Mouse (Mus musculus): ENCODE measurements around the gene Atp8a1. TPM values are rescaled to one million over a fixed set of nuclear protein-coding genes. Genes with fewer than 3 reads are reported as not detected.
A peak's percentile ranks its signal among the peaks of the same experiment; 100 is the strongest.

Gene Atp8a1
- polyA plus RNA-seq, 1 experiment from 2014 or later = 68.9 TPM

DNA sequence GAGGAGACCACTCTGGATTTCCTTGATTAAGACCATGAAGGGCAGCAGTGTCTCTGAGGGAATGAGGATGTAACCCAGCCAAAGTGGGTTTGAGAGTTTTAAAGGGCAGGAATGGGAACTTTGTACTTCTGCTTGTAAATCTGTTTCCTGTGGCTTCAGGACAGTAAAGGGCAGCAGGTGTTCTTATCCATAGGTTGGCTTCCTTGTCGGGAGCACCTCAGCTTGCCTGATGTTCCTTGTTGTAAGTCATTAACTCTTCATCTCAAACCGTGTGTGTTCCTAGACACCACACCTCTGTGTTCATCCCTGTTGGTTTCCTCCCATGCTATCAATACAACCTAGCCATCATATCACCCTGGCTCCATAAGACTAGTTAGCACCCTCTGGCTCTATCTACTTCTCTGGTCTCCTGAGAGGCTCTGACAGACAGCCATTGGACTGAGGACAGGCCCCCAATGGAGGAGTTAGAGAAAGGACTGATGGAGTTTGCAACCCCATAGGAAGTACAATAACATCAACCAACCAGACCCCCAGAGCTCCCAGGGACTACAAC is 17.4 kb upstream of the Atp8a1 start:
- Histone ChIP-seq H3K4me1 (ENCODE audit: insufficient read depth, low read depth, low read length) (no peaks in the 10 kb centered on the region), H3K4me3 (ENCODE audit: low read depth, low read length) (no peak overlapping the region), H3K9me3 (ENCODE audit: low read length) (no peaks in the 10 kb centered on the region; the same call in 1 of the 2 replicates), H3K4me2 (replicated peaks; ENCODE audit: low read depth, low read length) (no peak overlapping the region), H3K9ac (replicated peaks; ENCODE audit: low read depth) (no peak overlapping the region), H3K27me3 (replicated peaks; ENCODE audit: insufficient read depth, low read length) (no peaks in the 10 kb centered on the region), H3K36me3 (ENCODE audit: insufficient read depth, low read length) (no peaks in the 10 kb centered on the region), H3K27ac (ENCODE audit: low read length) (no peak overlapping the region)
- TF ChIP-seq CTCF (IDR thresholded peaks at IDR 0.05) (no peak), EP300 (IDR thresholded peaks at IDR 0.05) (no peak)
- DNase-seq (ENCODE audit: low spot score) (no peak), ATAC-seq (no peak)
- WGBS = 84% methylated on average over 2 of the region's 2 CpGs

DNA sequence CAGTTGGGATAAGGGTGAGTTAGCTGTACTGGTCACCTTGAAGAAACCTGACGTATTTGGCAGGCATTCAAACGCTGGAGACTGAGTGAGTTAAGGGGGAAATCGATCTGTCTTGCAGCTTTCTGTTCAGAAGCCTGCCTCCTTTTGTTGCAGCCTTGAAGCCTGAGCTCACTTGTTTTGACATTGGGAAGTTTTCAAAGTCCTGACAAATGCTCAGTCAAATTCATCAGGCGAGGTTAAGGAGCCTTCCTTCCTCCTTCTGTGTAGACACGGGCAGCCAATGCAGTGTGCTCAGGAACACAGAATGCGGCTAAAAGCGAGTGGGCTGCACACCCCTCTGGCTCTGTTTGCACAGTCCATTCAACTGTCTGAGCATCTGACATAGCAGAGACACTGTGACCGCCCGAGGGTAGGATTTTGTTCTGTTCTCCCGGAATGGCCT is 16.7 kb upstream of the Atp8a1 start:
- TF ChIP-seq CTCF (IDR thresholded peaks at IDR 0.05) = no peak
- TF ChIP-seq EP300 (IDR thresholded peaks at IDR 0.05) = no peak
- Histone ChIP-seq H3K36me3 (ENCODE audit: insufficient read depth, low read length) (no peaks in the 10 kb centered on the region), H3K9me3 (ENCODE audit: low read length) (no peaks in the 10 kb centered on the region), H3K4me2 (replicated peaks; ENCODE audit: low read depth, low read length) (peak overlapping the region; percentile 20; the same call in 1 of the 2 replicates), H3K27me3 (replicated peaks; ENCODE audit: insufficient read depth, low read length) (no peaks in the 10 kb centered on the region), H3K9ac (replicated peaks; ENCODE audit: low read depth) (no peak overlapping the region), H3K4me3 (ENCODE audit: low read depth, low read length) (no peak overlapping the region), H3K4me1 (ENCODE audit: insufficient read depth, low read depth, low read length) (no peaks in the 10 kb centered on the region), H3K27ac (ENCODE audit: low read length) (no peak overlapping the region)
- WGBS = 31% methylated on average over 10 of the region's 10 CpGs
- ATAC-seq = no peak
- DNase-seq (ENCODE audit: low spot score) = no peak

DNA sequence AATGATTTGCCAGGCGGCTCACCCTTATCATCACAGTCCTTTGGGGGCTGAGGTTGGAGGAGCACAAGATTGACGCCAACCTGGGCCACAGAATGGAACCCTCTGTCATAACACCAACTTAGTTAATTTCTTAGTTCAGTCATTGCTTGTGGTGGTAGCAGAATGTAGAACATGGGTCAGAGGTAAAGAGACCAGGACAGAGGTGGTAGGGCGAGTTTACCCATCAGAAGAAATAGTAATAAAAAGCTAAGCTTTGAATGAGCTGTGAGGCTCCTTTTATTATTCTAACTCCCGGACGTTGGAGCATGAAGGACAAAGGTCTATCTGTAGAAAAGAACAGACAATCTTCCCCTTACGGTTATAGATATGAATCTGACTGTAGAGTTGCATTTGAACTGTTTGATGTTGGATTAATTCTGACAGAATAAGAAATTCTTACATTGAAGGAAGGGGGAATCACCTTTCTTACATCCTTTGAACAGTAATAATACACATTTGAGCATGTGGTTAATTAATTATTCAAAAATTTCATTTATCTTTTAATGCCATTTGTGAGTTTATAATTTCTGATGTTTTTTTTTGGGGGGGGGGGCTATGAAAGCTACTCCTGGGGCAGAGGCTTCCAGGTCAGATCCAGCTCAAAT is 7.9 kb upstream of the Atp8a1 start:
- no peak overlapping the region for H3K27ac ChIP-seq (ENCODE audit: low read length)
- ATAC-seq (no peak), DNase-seq (ENCODE audit: low spot score) (no peak)
- H3K9me3 ChIP-seq (ENCODE audit: low read length) = no peaks in the 10 kb centered on the region
- H3K36me3 ChIP-seq (ENCODE audit: insufficient read depth, low read length) = no peaks in the 10 kb centered on the region
- TF ChIP-seq EP300 (IDR thresholded peaks at IDR 0.05) (no peak), CTCF (IDR thresholded peaks at IDR 0.05) (no peak)
- H3K4me3 ChIP-seq (ENCODE audit: low read depth, low read length) = no peak overlapping the region
- no peaks in the 10 kb centered on the region for H3K27me3 ChIP-seq (replicated peaks; ENCODE audit: insufficient read depth, low read length)
- H3K4me2 ChIP-seq (replicated peaks; ENCODE audit: low read depth, low read length) = no peak overlapping the region
- no peaks in the 10 kb centered on the region for H3K4me1 ChIP-seq (ENCODE audit: insufficient read depth, low read depth, low read length)
- 75% methylated on average over 6 of the region's 6 CpGs for WGBS
- no peak overlapping the region for H3K9ac ChIP-seq (replicated peaks; ENCODE audit: low read depth)

DNA sequence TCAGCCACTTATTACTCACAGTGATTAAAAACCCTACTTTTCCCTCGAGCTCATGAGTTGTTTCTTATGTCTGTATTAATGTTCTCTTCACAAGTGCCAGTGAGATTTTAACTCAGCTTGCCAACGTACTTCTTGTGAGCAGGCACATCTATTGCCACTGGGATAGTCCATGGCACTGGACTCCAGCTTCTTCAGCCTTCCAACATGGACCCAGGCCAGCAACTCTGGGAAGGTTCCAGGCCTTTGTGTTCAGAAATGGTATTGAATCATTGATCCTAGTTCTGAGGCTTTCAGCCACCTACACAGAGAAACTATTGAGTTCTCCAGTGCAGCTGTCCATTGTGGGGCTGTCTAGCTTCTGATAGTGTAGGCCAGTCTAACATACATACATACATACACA is 5.6 kb upstream of the Atp8a1 start:
- no peak for TF ChIP-seq CTCF (IDR thresholded peaks at IDR 0.05)
- no peak for TF ChIP-seq EP300 (IDR thresholded peaks at IDR 0.05)
- H3K4me2 ChIP-seq (replicated peaks; ENCODE audit: low read depth, low read length) = no peak overlapping the region

DNA sequence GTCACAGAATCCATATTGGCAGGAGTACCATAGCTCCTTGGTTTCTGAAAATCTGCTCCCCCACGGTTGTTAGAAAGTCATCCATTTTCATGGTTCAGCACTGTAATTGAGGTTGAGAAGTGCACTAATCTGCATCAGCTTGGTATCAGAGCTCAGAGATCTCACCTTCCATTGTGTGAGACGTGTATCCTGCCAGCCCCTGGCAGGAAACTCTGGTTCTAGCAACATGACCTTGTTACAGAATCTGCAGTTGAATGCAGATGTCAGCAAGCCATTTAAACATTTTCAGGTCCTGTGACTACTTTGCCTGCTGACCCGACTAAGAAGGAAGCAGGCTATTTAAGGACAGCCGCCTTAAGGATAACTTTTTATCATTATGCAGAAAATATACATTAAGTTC is 2.2 kb upstream of the Atp8a1 start:
- no peak overlapping the region for H3K27ac ChIP-seq (ENCODE audit: low read length)
- ATAC-seq (no peak), DNase-seq (ENCODE audit: low spot score) (no peak)
- H3K36me3 ChIP-seq (ENCODE audit: insufficient read depth, low read length) = no peaks in the 10 kb centered on the region
- no peak overlapping the region for H3K4me3 ChIP-seq (ENCODE audit: low read depth, low read length)
- TF ChIP-seq CTCF (IDR thresholded peaks at IDR 0.05) (no peak), EP300 (IDR thresholded peaks at IDR 0.05) (no peak)
- H3K4me2 ChIP-seq (replicated peaks; ENCODE audit: low read depth, low read length) = no peak overlapping the region
- 67% methylated on average over 4 of the region's 4 CpGs for WGBS
- H3K4me1 ChIP-seq (ENCODE audit: insufficient read depth, low read depth, low read length) = peaks cover 4% of the 10 kb centered on the region; the same call in 1 of the 2 replicates
- no peaks in the 10 kb centered on the region for H3K9me3 ChIP-seq (ENCODE audit: low read length)
- H3K27me3 ChIP-seq (replicated peaks; ENCODE audit: insufficient read depth, low read length) = no peaks in the 10 kb centered on the region
- no peak overlapping the region for H3K9ac ChIP-seq (replicated peaks; ENCODE audit: low read depth)

More for the DNA sequence above, 5.6 kb upstream of the Atp8a1 start:
- ATAC-seq (no peak), DNase-seq (ENCODE audit: low spot score) (no peak)
- Histone ChIP-seq H3K36me3 (ENCODE audit: insufficient read depth, low read length) (no peaks in the 10 kb centered on the region), H3K4me1 (ENCODE audit: insufficient read depth, low read depth, low read length) (no peaks in the 10 kb centered on the region), H3K9ac (replicated peaks; ENCODE audit: low read depth) (no peak overlapping the region), H3K27ac (ENCODE audit: low read length) (no peak overlapping the region), H3K27me3 (replicated peaks; ENCODE audit: insufficient read depth, low read length) (no peaks in the 10 kb centered on the region), H3K4me3 (ENCODE audit: low read depth, low read length) (no peak overlapping the region), H3K9me3 (ENCODE audit: low read length) (no peaks in the 10 kb centered on the region)
- 57% methylated on average over 2 of the region's 2 CpGs for WGBS

DNA sequence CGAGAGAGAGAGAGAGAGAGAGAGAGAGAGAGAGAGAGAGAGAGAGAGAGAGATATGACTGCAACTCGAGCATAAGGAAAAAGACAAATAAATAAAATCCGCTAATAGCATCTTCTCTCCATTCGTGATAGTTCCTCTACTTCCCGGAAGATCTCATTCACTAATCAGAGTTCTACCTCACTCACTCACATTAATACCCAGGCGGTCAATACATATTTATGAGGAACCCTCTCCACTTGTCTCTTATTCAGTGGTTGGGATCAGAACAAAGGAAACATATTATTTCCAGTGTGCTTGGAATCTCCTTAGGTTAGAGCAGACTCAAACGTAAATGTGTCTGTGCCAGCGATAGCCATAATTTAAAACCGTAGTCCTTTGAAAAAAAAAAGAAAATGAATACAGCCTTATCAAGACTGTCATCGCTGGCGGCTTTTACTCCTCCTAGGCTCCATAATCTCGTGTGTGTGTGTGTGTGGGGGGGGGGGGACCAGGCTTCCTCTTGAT is 1.3 kb upstream of the Atp8a1 start:
- TF ChIP-seq EP300 (IDR thresholded peaks at IDR 0.05) (no peak), CTCF (IDR thresholded peaks at IDR 0.05) (no peak)
- H3K36me3 ChIP-seq (ENCODE audit: insufficient read depth, low read length) = no peaks in the 10 kb centered on the region
- H3K27me3 ChIP-seq (replicated peaks; ENCODE audit: insufficient read depth, low read length) = no peaks in the 10 kb centered on the region
- H3K9ac ChIP-seq (replicated peaks; ENCODE audit: low read depth) = no peak overlapping the region
- WGBS = 51% methylated on average over 12 of the region's 12 CpGs
- H3K4me2 ChIP-seq (replicated peaks; ENCODE audit: low read depth, low read length) = no peak overlapping the region
- ATAC-seq (no peak), DNase-seq (ENCODE audit: low spot score) (no peak)
- no peak overlapping the region for H3K4me3 ChIP-seq (ENCODE audit: low read depth, low read length)
- no peaks in the 10 kb centered on the region for H3K9me3 ChIP-seq (ENCODE audit: low read length)
- no peak overlapping the region for H3K27ac ChIP-seq (ENCODE audit: low read length)
- H3K4me1 ChIP-seq (ENCODE audit: insufficient read depth, low read depth, low read length) = peaks cover 4% of the 10 kb centered on the region; the same call in 1 of the 2 replicates

Measured in lung, postnatal 0 days (tissue).